Mouse (Mus musculus) lung, adult 2 months (tissue): ENCODE results near the gene Kcnj9.

ENCODE experiments used
- CTCF ChIP-seq: fragments of 200-500 bp; IDR thresholded peaks from 2 replicates; pipeline ENCODE4 v1.5.1; 2011; ENCODE audit warnings: mild to moderate bottlenecking, low read length, control low read depth; ENCODE audit not compliant: insufficient read depth
- POLR2A ChIP-seq: fragments of 200-500 bp; IDR thresholded peaks from 2 replicates; pipeline ENCODE4 v1.6.1; 2011; ENCODE audit warnings: low read depth, mild to moderate bottlenecking, control low read depth, low read length, borderline replicate concordance; ENCODE audit errors: extremely low read depth

GRCm38 (mm10) chr1:172306196-172306595, 22.9 kb downstream of the Kcnj9 start:
- TF ChIP-seq CTCF (no peak), POLR2A (no peak)
